Mouse (Mus musculus): Measurements from ENCODE around the gene Fam126a. TPM values are rescaled to one million over a fixed set of nuclear protein-coding genes. Genes with fewer than 3 reads are reported as not detected.
A peak's percentile ranks its signal among the peaks of the same experiment; 100 is the strongest.

Fam126a gene
- polyA plus RNA-seq, 1 experiment from 2014 or later = 49.9 TPM

DNA sequence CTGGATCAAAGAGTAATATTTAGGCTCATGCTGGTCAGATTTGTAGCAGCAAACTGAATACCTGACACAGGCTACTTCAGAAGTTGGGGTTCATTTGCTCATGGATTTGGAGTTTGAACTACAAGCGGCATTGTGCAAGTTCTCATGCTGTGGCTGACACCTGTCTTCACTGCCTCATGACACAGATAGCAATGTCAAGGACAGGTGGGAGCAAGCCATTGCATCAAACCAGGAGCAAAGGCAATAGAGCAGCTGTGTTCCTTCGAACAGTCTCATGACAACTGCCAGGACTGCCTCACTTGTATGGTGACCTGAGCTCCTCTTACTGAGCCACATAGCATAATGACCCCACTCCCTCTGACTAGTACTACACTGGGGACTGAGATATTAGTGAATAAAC lies 12.9 kb upstream of the Fam126a start:
- no peaks in the 10 kb centered on the region for H3K36me3 ChIP-seq (ENCODE audit: control insufficient read depth, insufficient read depth)
- 95% methylated on average over 2 of the region's 2 CpGs for WGBS
- no peak overlapping the region for H3K9ac ChIP-seq (replicated peaks; ENCODE audit: low read depth, low read length)
- ATAC-seq = no peak
- no peaks in the 10 kb centered on the region for H3K27me3 ChIP-seq (replicated peaks; ENCODE audit: control insufficient read depth, insufficient read depth, low read length)
- H3K4me1 ChIP-seq (replicated peaks; ENCODE audit: control insufficient read depth, insufficient read depth, low read length) = peaks cover 19% of the 10 kb centered on the region
- no peak overlapping the region for H3K27ac ChIP-seq (ENCODE audit: low read length)
- H3K4me3 ChIP-seq (replicated peaks; ENCODE audit: low read length) = no peak overlapping the region
- no peak overlapping the region for H3K4me2 ChIP-seq (ENCODE audit: low read length)
- H3K9me3 ChIP-seq (ENCODE audit: control insufficient read depth, low read length) = no peaks in the 10 kb centered on the region

DNA sequence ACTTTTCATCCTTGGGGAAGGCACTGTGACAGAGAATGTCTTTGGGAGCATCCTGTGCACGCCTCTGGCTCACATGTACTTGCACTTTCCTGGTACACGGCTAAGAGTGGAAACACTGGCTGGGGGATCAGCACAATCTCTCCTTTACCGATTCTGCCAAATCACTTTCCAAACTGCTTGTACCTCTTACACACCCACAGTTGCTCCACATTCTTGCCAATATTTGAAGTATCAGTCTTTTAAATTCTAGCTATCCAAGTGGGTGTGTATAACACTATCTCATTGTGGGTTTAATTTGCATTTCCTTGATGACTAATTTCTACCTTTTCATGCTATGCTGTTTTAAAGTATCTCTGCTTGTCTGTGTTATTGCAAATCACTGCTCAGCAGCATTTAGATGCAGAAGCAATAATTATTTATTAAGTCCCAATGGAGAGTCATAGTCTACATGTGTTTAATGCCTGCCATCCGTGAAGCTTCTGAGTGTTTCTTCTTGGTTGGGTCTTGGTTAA lies 10.9 kb upstream of the Fam126a start:
- H3K4me3 ChIP-seq (replicated peaks; ENCODE audit: low read length) = no peak overlapping the region
- H3K4me1 ChIP-seq (replicated peaks; ENCODE audit: control insufficient read depth, insufficient read depth, low read length) = peaks cover 8% of the 10 kb centered on the region
- no peaks in the 10 kb centered on the region for H3K36me3 ChIP-seq (ENCODE audit: control insufficient read depth, insufficient read depth)
- ATAC-seq = no peak
- H3K9ac ChIP-seq (replicated peaks; ENCODE audit: low read depth, low read length) = no peak overlapping the region
- WGBS = 80% methylated on average over 4 of the region's 4 CpGs
- no peaks in the 10 kb centered on the region for H3K9me3 ChIP-seq (ENCODE audit: control insufficient read depth, low read length)
- H3K27me3 ChIP-seq (replicated peaks; ENCODE audit: control insufficient read depth, insufficient read depth, low read length) = no peaks in the 10 kb centered on the region
- no peak overlapping the region for H3K4me2 ChIP-seq (ENCODE audit: low read length)
- H3K27ac ChIP-seq (ENCODE audit: low read length) = no peak overlapping the region

DNA sequence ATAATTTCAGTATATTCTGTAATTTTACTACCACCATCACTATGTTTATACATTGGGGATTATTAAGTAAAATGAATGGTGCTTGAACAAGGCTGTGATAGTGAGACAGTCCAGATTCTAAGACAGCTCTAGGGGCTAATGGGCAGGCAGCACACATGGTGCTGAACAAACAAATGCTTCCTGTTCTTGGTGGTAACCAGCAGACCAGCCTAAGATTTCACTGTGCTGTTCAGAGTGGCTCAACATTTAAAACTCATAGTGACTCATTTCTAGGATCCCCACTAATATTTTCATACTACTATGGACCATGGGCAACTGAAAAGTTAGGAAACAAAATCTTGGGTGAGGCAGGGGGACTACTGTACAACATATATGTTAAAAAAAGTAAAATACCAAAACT lies 10.1 kb upstream of the Fam126a start:
- no peaks in the 10 kb centered on the region for H3K9me3 ChIP-seq (ENCODE audit: control insufficient read depth, low read length)
- H3K4me2 ChIP-seq (ENCODE audit: low read length) = no peak overlapping the region
- H3K9ac ChIP-seq (replicated peaks; ENCODE audit: low read depth, low read length) = no peak overlapping the region
- no peak for ATAC-seq
- 0 out of 2 replicates have a peak, but pooled peaks cover 2% of the 10 kb centered on the region for H3K4me1 ChIP-seq (replicated peaks; ENCODE audit: control insufficient read depth, insufficient read depth, low read length)
- no peak overlapping the region for H3K4me3 ChIP-seq (replicated peaks; ENCODE audit: low read length)
- no peak overlapping the region for H3K27ac ChIP-seq (ENCODE audit: low read length)
- no peaks in the 10 kb centered on the region for H3K27me3 ChIP-seq (replicated peaks; ENCODE audit: control insufficient read depth, insufficient read depth, low read length)
- no peaks in the 10 kb centered on the region for H3K36me3 ChIP-seq (ENCODE audit: control insufficient read depth, insufficient read depth)

DNA sequence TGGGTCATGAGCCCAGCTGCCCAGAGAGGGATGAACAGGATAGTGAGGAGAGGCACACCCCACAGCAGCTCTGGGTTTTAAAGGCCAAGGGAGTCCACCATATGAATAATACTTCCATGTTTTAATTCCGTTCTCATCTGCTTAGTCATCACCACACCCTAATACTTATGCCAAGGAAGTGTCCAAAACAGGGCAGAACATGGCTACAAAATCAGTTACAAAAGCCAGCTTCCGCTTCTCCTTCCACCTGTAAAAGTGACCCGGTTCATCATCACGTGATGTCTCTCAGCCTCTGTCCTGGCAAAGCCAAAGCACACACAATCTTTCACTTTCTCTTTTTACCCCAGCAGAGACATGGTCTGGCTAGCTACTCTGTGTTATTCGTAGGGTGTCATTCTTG lies 8.9 kb upstream of the Fam126a start:
- no peaks in the 10 kb centered on the region for H3K9me3 ChIP-seq (ENCODE audit: control insufficient read depth, low read length)
- H3K27ac ChIP-seq (ENCODE audit: low read length) = no peak overlapping the region
- H3K4me1 ChIP-seq (replicated peaks; ENCODE audit: control insufficient read depth, insufficient read depth, low read length) = no peaks in the 10 kb centered on the region
- H3K27me3 ChIP-seq (replicated peaks; ENCODE audit: control insufficient read depth, insufficient read depth, low read length) = no peaks in the 10 kb centered on the region
- H3K9ac ChIP-seq (replicated peaks; ENCODE audit: low read depth, low read length) = no peak overlapping the region
- H3K4me3 ChIP-seq (replicated peaks; ENCODE audit: low read length) = no peak overlapping the region
- WGBS = 91% methylated on average over 5 of the region's 5 CpGs
- ATAC-seq = no peak
- no peak overlapping the region for H3K4me2 ChIP-seq (ENCODE audit: low read length)
- no peaks in the 10 kb centered on the region for H3K36me3 ChIP-seq (ENCODE audit: control insufficient read depth, insufficient read depth)

DNA sequence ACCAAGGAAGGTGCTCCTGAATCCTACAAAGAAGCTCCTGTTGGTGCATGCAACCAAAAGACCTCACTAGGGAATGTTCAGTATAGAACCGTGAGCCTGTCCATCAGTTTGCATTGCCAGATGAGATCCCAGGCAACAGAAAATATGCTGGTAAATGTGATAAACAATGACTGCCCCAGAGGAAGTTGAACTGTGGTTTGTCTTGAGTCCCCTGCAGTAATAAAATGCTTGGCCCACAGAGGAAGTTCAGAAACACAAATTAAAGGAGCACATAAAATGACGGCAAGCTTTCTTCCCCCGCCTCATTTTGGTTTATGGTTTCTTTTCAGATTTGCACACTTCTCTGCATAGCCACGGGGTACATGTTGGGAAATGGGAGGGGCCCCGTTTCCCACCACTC lies 8.3 kb upstream of the Fam126a start:
- Histone ChIP-seq H3K9ac (replicated peaks; ENCODE audit: low read depth, low read length) (no peak overlapping the region), H3K4me3 (replicated peaks; ENCODE audit: low read length) (no peak overlapping the region), H3K27ac (ENCODE audit: low read length) (no peak overlapping the region), H3K9me3 (ENCODE audit: control insufficient read depth, low read length) (no peaks in the 10 kb centered on the region), H3K27me3 (replicated peaks; ENCODE audit: control insufficient read depth, insufficient read depth, low read length) (no peaks in the 10 kb centered on the region), H3K4me1 (replicated peaks; ENCODE audit: control insufficient read depth, insufficient read depth, low read length) (no peaks in the 10 kb centered on the region), H3K36me3 (ENCODE audit: control insufficient read depth, insufficient read depth) (no peaks in the 10 kb centered on the region), H3K4me2 (ENCODE audit: low read length) (no peak overlapping the region)
- 62% methylated on average over 5 of the region's 5 CpGs for WGBS
- ATAC-seq = no peak

DNA sequence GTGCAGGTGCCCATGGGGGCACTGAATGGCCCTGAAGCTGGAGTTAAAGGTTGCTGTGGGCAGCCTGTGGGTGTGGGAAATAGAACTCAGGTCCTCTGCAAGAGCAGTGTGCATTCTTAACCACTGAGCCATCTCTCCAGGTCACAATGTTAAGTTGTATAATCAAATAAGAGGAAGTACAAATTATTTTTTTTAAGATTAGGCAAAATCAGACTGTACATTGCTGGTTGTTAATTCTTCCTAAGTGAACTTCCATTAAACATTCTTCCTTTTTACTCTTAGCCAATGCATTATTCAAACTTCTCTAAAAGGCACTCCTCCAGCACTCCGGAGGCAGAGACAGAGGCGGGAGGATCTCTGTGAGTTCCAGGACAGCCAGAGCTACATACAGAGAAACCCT lies 7.7 kb upstream of the Fam126a start:
- Histone ChIP-seq H3K4me2 (ENCODE audit: low read length) (no peak overlapping the region), H3K9ac (replicated peaks; ENCODE audit: low read depth, low read length) (no peak overlapping the region), H3K9me3 (ENCODE audit: control insufficient read depth, low read length) (no peaks in the 10 kb centered on the region), H3K36me3 (ENCODE audit: control insufficient read depth, insufficient read depth) (no peaks in the 10 kb centered on the region), H3K4me1 (replicated peaks; ENCODE audit: control insufficient read depth, insufficient read depth, low read length) (no peaks in the 10 kb centered on the region), H3K4me3 (replicated peaks; ENCODE audit: low read length) (no peak overlapping the region), H3K27ac (ENCODE audit: low read length) (no peak overlapping the region), H3K27me3 (replicated peaks; ENCODE audit: control insufficient read depth, insufficient read depth, low read length) (no peaks in the 10 kb centered on the region)
- WGBS = 86% methylated on average over 2 of the region's 2 CpGs
- no peak for ATAC-seq

DNA sequence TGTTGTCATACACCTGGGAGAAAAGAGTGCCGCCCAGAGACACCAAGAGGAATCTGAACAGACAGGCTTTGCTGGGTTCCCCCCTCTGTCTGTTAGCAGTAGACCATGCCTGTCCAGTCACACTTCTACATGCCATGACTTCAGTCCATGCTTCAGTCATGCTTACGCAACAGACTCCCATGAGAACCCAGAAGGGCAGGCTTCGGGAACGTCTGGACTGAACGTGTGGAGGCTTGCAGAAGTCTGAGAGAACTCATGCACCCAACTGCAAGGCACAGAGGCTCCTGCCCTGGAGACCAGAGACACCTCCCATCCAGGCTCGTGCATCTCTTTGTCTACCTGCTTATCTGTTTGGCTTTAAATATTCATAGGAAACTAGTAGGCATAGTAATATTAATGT lies 6.2 kb upstream of the Fam126a start:
- Histone ChIP-seq H3K9me3 (ENCODE audit: control insufficient read depth, low read length) (no peaks in the 10 kb centered on the region), H3K4me2 (ENCODE audit: low read length) (no peak overlapping the region), H3K36me3 (ENCODE audit: control insufficient read depth, insufficient read depth) (no peaks in the 10 kb centered on the region), H3K27ac (ENCODE audit: low read length) (no peak overlapping the region), H3K4me3 (replicated peaks; ENCODE audit: low read length) (no peak overlapping the region), H3K27me3 (replicated peaks; ENCODE audit: control insufficient read depth, insufficient read depth, low read length) (no peaks in the 10 kb centered on the region), H3K4me1 (replicated peaks; ENCODE audit: control insufficient read depth, insufficient read depth, low read length) (no peaks in the 10 kb centered on the region), H3K9ac (replicated peaks; ENCODE audit: low read depth, low read length) (no peak overlapping the region)
- ATAC-seq = no peak
- WGBS = 86% methylated on average over 6 of the region's 6 CpGs

DNA sequence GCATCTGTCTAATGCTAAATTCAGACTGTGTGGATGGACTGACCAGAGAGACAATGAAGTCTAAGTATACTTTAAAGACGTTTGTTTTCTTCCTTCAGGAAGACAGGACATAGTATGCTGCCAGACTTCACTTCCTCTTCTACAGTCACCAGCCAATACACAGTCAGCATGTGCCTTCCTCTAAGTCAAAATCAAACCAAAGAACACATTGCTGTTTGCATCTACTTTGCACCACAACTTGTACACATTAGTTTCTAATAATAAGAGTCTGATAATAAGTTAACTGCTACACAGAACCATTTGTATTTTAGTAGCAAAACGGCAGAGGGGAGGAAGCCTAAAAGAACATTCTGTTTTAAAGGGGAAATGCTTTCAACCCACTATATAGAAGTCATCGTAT lies 4.5 kb upstream of the Fam126a start:
- Histone ChIP-seq H3K4me2 (ENCODE audit: low read length) (no peak overlapping the region), H3K27me3 (replicated peaks; ENCODE audit: control insufficient read depth, insufficient read depth, low read length) (no peaks in the 10 kb centered on the region), H3K36me3 (ENCODE audit: control insufficient read depth, insufficient read depth) (no peaks in the 10 kb centered on the region), H3K27ac (ENCODE audit: low read length) (no peak overlapping the region), H3K9ac (replicated peaks; ENCODE audit: low read depth, low read length) (no peak overlapping the region), H3K4me3 (replicated peaks; ENCODE audit: low read length) (no peak overlapping the region), H3K9me3 (ENCODE audit: control insufficient read depth, low read length) (no peaks in the 10 kb centered on the region), H3K4me1 (replicated peaks; ENCODE audit: control insufficient read depth, insufficient read depth, low read length) (no peaks in the 10 kb centered on the region; the same call in 1 of the 2 replicates)
- 66% methylated on average over 3 of the region's 3 CpGs for WGBS
- no peak for ATAC-seq

DNA sequence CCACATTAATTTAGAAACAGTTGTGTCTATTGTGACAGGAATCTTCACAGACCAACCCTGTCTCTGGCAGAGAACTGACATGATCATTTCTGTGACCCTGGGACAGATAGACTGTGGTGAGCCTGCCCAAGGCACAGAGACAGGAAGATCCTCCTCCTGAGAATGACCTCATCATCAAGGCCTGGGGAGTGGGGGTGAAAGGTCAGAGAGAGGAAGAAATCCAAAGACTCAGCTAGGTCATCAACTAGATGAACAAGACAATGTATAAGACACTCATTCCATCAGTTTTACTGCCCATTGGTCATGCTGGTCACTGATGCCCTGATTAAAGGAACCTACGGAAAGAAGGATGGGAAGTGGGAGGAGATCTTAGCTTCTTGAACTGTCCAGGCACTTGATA lies 3.6 kb upstream of the Fam126a start:
- ATAC-seq = no peak
- no peak overlapping the region for H3K9ac ChIP-seq (replicated peaks; ENCODE audit: low read depth, low read length)
- no peaks in the 10 kb centered on the region for H3K9me3 ChIP-seq (ENCODE audit: control insufficient read depth, low read length)
- WGBS = 91% methylated on average over 1 of the region's 1 CpGs
- H3K4me1 ChIP-seq (replicated peaks; ENCODE audit: control insufficient read depth, insufficient read depth, low read length) = peaks cover 5% of the 10 kb centered on the region
- no peak overlapping the region for H3K4me2 ChIP-seq (ENCODE audit: low read length)
- H3K27me3 ChIP-seq (replicated peaks; ENCODE audit: control insufficient read depth, insufficient read depth, low read length) = no peaks in the 10 kb centered on the region
- H3K36me3 ChIP-seq (ENCODE audit: control insufficient read depth, insufficient read depth) = no peaks in the 10 kb centered on the region
- no peak overlapping the region for H3K27ac ChIP-seq (ENCODE audit: low read length)
- no peak overlapping the region for H3K4me3 ChIP-seq (replicated peaks; ENCODE audit: low read length)

DNA sequence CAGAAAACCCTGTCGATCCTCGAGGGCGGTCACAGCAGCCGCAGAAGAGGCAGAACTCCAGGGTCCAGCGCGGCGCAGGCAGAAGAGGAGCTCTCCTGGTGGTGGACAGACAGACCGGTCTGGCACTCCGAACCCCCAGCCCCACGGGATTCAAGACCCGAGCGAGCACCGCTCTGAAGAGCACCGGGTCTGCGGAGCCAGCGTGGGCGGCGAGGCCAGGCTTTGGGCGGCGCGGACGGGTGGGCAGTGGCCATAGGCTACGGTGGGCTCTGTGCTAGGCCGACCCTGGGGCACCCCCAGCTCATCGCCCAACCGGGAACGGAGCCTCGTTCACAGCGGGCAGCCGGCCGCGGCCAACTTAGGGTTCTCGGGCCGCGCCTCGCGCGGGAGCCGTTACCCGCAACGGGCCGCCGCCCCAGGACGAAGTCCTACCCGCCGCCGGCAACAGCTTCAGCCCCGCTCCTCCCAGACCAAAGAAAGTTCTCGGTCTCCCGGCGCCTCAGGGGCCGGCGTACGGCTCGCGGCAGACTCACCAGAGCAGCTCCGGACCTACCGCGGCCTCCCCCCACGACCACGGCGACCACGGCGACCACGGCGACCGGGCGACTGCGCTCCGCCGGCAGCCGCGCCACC lies 428 bp downstream of the Fam126a start:
- peak overlapping the region; percentile 82 for H3K27ac ChIP-seq (ENCODE audit: low read length)
- H3K4me2 ChIP-seq (ENCODE audit: low read length) = peak overlapping the region; percentile 71
- ATAC-seq = peak; percentile 58
- peak overlapping the region; percentile 61 for H3K4me3 ChIP-seq (replicated peaks; ENCODE audit: low read length)
- H3K9ac ChIP-seq (replicated peaks; ENCODE audit: low read depth, low read length) = peak overlapping the region; percentile 77
- H3K9me3 ChIP-seq (ENCODE audit: control insufficient read depth, low read length) = no peaks in the 10 kb centered on the region
- H3K4me1 ChIP-seq (replicated peaks; ENCODE audit: control insufficient read depth, insufficient read depth, low read length) = peaks cover 8% of the 10 kb centered on the region
- WGBS = under 1% methylated on average over 72 of the region's 73 CpGs
- H3K36me3 ChIP-seq (ENCODE audit: control insufficient read depth, insufficient read depth) = no peaks in the 10 kb centered on the region
- no peaks in the 10 kb centered on the region for H3K27me3 ChIP-seq (replicated peaks; ENCODE audit: control insufficient read depth, insufficient read depth, low read length)
